Mouse (Mus musculus): Measurements from ENCODE around the gene Sipa1l3. TPM values are rescaled to one million over a fixed set of nuclear protein-coding genes. Genes with fewer than 3 reads are reported as not detected.
A peak's percentile ranks its signal among the peaks of the same experiment; 100 is the strongest.

Gene Sipa1l3
- total RNA-seq, 2 experiments from 2014 or later, result 15.7 to 15.9 TPM

DNA sequence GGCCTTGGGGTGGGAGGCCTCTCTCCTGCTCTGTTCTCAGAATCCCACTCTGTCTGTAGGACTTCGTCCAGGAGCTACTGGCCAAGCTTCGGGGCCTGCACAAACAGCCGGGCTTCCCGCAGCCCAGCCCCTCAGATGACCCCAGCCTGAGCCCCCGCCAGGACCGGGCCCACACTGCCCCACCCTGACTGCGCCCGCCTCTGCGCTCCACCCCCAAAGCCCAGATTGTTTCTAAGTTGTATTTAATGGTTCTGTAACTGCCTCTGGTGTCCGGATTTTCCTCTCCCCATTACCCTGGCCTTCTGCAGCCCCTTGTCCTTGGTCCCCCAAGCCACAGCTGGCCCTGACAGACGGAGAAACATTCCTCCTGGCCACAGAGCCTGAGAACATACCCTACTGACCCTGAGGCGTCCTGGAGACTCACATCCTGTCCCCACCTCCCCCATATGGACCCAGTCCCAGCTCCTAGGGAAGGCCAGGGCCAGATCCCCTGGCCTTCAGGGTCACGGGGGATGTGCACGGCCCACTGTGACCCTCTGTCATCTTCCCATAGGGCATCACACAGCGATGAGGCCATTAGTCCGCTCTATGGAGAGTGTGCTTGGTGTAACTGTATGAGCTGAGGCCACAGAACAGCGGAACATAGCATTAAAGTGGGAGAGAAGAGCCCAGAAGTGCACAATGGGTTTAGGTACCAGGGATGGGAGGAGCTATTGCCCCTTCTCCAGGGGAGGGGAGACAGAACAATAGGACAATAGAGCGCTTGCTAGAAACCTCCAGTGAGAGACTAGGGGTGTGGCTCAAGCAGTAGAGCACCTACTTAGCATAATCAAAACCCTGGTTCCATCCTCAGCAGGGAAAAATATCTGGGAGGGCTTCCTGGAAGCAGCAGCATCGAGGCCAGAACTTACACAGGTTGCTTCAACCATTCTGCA lies 225.0 kb downstream of the Sipa1l3 start:
- DNase-seq, result peak; percentile 70 to 71
- intact Hi-C loops (cut with DNase I), result no loop called here

DNA sequence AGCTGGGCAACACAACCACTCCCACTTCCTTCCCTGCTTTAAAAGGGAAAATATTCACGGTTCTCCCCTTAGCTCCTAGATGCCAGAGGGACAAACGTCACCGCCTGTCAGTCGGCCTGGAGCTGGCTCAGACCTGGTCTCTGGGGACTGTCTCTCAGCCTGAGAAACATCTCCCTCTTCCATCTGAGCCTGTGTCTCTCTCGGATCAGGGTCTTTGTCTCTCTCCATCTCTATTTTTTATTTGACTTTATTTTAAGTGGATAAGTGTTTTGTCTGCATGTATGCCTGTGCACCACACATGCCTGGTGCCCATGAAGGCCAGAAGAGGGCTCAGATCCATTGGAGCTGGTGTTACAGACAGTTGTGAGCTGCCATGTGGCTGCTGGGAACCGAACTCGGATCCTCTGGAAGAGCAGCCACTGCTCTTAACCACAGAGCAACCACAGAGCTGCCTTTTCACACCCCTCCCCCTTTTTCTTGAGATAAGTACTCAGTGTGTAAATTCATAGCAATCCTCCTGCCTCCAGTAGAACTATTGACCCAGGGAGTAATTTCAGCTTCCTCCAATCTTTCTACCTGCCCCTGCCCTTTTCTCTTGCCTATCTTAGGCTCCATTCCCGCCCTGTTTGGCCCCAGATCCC lies 225.9 kb downstream of the Sipa1l3 start:
- DNase-seq, result peak; percentile 66 to 67
- intact Hi-C loops (cut with DNase I), result no loop called here

DNA sequence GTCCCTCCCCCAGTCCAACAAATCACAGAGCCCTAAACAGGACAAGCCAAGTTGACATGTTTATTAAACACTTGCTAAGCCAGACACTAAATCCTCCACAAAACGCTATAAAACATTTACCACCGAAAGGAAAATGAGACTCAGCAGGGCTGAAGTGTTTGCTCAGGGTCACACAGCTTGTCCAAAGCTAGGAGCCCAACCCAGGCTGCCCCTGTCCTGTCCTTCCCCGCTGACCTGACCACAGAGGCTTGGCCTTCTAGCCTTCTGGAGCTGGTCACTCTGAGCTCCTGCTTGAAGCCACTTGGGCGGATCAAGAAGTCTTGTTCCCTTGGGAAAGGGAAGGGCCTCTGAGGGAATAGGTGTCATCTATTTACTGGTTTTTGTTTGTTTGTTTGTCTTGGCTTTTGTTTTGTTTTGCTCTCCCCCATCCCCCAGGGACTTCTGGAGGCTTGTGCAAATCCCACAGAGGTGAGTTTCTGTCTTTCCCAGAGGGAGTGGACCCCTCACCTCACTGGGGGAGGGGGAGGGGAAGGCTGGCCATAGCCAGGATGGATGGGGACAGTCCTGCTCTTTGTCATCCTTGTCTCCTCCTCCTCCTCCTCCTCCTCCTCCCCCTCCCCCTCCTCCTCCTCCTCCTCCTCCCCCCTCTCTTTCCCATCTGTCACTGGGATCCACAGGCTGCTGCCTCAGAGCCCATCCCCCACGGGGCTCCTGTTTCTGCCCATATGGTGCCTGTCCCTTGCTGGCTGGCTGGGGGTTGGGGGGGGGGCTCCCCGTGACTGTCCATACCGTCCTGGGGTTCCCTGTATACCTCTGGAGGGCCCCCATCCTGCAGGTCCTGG lies 226.6 kb downstream of the Sipa1l3 start:
- DNase-seq, result no peak
- intact Hi-C loops (cut with DNase I), result no loop called here

DNA sequence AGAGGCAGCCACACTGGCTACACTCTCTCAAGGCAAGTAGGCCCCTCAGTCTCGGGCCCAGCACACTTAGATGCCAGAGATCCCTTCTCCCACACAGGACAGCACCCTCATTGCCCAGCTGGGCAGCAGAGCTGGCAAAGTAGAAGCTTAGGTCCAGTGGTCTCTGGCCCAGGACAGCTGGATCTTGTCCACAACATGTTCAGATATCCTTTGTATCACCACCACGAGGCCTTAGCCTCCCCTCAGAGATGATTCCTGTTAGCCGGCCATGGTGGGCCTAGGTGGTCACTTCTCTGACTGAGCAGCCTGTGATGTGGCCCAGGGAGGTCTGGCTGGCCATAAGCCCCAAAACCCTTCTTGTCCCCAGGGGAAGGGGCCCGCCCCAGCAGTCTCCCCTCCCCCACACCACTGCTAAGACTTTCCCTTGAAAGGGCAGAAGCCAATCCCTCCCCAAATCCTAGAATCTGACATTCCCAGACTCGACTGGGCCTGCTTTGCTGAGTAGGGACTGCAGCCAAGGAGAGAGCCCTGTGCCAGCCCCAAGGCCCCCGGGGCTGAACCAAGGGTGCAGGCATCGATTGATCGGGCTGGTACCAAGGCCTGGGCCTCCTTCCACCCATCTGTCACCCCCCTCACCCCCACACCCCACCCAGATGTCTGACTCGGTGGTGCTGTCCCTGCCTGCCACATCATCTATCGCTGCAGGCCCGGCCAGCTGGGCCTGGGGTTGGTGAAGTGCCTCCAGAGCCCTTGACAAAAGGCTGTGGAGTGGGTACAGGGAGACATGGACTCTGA lies 227.6 kb downstream of the Sipa1l3 start:
- DNase-seq, result peak in 1 of 2 experiments; percentile 32
- intact Hi-C loops (cut with DNase I), result no loop called here

DNA sequence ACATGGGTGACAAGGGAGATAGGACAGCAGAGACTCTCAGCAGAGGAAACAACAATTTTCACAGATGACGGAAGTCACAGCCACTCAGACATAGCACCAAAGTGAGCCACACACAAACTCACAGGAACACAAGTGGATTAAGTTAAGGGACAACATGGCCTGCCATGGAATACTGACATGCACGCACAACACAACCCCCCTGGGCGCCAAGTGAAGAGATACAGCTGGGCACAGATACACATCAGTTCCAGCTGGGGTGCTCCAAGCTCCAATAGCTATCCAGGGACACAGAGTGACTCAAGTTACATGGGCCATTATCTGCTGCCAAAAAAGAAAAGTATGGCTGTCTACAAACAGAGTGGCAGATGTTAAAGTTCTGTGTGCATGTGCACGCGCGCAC lies 228.6 kb downstream of the Sipa1l3 start:
- peak in 1 of 2 experiments; percentile 31 for DNase-seq
- intact Hi-C loops (cut with DNase I), result no loop called here

DNA sequence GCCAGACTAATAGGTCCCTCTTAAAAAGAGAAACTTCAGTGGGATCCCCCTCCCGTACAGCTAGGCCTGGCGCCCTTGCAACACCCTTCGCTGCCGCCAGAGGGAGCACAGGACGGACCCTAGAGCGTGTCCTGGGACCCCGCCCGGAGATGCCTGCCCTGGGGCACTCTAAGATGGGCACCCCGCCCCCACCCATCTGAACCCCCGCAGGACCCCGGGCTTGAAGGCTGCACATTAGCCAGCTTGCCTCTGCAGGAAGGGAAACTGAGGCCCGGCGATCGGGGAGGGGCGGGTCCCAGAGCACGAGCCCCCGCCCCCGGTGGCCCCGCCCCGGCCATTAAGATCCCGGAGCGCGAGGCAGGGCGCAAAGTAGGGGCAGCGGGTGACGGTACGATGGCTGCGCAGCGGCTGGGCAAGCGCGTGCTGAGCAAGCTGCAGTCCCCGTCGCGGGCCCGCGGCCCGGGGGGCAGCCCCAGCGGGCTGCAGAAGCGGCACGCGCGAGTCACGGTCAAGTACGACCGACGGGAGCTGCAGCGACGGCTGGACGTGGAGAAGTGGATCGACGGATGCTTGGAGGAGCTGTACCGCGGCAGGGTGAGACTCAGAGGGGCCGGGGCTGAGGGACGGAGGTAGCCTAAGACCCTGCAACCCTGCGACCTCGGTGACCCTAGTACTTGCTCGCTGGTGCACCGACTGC lies 229.4 kb downstream of the Sipa1l3 start, which contains the start of gene Ppp1r14a:
Gene Ppp1r14a, plus strand, starts transcription at position 367 of the 697 bp plus-strand sequence.
- intact Hi-C loops (cut with DNase I), result no loop called here
- peak; percentile 86 to 93 for DNase-seq

DNA sequence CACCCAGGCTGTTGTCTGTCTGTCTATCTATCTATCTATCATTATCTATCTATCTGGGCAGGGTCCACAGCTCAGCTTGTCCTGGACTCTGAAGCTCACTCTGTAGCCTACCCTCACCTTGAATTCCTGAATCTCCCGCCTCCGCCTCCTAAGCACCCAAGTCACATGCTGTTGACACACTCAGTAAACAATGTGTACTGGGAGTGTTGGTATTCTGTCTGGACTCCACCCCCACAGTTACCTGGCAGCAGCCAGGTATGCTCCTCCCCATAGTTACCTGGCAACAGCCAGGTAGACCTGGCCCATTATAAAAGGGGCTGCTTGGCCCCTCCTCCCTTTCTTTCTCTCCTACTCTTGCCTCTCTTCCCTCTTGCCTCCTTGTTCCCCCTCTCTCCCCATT lies 230.4 kb downstream of the Sipa1l3 start:
- intact Hi-C loops (cut with DNase I), result no loop called here
- no peak for DNase-seq

DNA sequence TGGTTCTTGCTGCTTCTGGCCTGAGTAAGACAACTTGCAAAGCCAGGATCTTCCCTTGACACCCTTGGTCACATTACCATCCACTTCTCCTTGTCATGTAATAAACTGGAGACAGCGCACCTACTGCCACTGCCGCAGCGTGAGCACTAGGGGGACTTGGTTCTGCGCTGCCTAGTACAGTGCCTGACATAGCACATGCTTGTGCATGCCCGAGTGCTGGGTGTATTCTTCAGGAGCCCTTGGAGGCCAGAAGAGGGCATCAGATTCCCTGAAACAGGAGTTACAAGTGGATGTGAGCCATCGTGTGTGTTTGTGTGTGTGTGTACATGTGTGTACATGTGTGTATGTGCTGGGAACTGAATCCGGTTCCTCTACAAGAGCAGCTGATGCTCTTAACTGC lies 231.0 kb downstream of the Sipa1l3 start:
- intact Hi-C loops (cut with DNase I), result no loop called here
- no peak for DNase-seq

DNA sequence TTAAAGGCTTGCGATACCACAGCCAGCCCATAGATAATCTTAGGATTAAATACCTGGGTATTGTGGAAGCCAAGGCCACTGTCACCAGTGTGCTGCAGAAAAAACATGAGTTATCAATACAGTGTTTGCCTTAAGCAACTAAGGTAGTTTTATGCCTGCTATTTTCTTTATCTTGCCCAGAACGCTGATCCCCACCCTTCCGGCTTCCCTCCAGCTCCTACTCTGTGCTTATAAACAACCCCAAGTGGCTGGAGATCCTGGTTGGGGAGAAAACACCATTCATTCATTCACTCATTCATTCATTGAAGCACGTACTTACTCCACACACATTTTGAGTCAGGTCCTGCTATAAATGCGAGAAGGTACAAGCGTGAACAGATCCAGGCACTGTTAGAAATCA lies 233.9 kb downstream of the Sipa1l3 start:
- intact Hi-C loops (cut with DNase I), result no loop called here
- no peak for DNase-seq

DNA sequence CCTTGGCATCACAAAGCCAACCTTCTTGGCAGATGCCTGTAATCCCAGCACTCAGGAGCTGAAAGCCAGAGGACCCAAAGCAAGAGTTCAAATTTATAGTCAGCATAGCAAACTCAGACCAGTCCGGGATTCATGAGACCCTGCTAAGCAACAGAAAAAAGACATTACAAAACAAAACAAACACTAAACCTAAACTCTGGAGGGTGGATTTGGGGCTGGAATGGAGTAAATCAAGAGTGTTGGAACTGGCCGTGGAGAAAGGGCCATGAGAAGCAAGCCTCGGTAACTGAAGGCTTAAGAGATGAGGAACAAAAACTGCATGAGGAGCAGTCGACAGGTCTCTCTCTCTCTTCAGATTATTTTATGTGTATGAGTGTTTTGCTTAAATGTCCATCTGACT lies 234.6 kb downstream of the Sipa1l3 start:
- intact Hi-C loops (cut with DNase I), result no loop called here
- DNase-seq, result no peak

DNA sequence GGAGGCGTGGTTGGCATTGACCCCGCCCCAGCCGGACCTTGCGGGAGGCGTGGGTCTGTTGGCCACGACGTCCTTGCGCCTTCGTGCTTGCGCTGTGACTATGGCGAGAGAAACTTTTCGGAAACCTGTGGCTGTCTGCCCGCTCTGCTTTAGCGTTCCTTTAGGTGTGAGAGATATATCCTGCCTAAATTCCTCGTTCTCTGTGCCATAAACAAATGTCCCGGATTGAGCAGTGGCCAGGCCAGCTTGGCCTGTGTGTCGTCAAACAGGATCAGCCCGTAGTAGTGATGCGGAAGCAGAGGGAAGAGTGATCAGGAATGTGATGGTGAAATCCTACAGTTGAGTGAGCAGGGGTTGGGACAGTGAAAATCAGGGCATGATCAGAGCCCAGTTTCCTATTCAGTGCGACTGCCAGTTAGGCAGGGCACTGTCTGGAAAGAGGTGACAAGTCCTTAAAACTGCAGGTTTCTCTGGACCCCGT lies 236.3 kb downstream of the Sipa1l3 start:
- DNase-seq, result no peak
- intact Hi-C loops (cut with DNase I), result no loop called here

DNA sequence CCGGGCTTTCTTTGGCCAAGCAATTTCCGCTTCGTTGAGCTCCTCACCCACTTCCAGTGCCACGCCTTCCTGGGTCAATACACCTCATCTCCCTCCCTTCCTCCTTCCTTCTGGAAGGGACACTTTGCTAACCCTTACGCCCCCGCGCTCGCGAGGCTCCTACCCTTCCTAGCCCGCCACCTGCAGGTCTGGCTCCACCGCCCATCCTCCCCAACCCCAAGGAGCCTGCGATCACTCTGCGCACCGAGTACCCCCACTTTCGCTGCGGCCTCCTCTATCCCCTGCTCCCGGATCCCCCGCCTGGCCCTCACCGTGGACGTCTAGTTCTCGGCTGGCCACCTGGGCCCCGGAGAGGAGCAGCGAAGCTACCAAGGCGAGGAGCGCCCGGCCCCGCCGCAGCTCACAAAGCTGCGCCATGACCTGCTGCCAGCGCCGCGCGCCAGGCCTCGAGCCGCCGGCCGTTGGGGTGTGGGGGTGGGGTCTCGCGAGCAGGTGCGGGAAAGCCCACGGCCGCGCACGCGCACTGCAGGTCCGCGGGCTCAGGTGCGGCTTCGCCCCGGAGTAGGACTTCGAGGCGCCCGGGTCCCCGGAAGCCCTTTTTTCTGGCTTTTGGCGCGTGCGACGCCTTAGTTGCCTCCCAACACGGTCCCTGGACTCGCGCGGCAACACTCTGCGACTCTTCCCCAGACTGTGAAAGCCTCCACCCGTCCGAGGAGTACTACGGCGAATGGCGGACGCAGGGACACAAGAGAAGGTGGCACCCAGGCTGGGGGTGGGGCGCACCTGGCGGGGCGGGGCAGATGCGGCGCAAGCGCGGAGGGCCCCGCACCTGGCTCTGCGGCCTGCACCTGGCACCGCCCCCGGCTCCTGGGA lies 237.0 kb downstream of the Sipa1l3 start, which contains the start of gene Spint2:
Gene Spint2, minus strand, starts transcription at position 712 of the 873 bp plus-strand sequence.
- DNase-seq, result peak; percentile 56 to 66
- intact Hi-C loops (cut with DNase I), result no loop called here

DNA sequence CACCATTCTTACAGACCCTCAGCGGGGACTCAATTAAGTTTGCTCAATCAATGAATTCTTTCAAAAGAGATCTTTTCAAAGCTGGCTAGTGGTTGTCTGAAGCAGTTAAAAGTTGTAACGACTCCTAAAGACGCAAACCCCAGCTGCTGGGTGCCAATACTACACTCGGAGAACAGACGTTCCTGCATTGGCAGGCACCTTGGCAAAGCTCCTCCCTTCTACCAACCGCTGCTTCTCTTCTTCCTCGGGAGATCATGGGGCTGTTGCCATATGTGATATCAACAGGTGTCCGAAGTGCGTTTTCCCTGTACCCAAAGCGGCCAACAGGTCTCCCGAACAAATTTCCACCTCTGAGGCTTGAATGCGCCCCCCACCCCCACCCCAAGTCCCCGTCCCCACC lies 237.6 kb downstream of the Sipa1l3 start:
- no peak for DNase-seq
- intact Hi-C loops (cut with DNase I), result no loop called here

DNA sequence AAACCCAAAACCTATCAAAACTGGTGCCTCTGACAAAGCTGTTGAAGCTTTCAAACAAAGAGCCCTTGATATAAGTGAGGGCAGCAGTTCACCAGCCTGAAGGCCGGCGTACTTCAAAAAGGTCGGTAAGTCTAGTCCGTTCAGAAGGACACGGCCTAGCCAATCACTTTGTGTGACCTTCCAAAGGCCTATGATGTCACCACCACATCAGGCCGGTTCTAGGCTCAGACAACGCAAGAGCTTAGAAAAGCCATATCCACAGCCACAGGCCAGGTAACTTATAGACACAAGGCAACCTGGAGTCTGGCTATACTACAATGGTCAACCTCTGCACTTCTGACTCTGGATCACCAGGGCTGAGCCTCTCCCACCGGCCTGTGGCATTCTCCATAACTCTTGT lies 238.5 kb downstream of the Sipa1l3 start:
- intact Hi-C loops (cut with DNase I), result no loop called here
- no peak for DNase-seq

DNA sequence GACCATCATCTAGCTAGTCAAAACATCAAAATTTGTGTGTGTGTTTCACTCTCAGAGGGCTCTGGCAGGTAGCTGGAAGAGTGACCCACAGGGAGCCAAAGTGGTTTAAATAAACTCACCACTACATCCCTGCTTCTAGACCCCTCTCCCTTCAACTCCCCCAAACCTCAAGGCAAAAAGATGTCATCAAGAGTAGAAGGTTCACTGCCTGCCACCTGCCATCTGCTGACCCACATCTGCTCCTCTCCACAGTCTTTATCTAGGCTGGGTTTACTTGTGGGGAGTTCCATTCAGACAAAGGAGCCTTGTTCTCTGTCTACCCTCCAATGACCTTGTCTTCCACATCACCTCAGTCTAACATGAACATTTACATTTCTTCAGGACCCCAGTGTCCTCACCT lies 239.2 kb downstream of the Sipa1l3 start:
- DNase-seq, result no peak
- intact Hi-C loops (cut with DNase I), result no loop called here

DNA sequence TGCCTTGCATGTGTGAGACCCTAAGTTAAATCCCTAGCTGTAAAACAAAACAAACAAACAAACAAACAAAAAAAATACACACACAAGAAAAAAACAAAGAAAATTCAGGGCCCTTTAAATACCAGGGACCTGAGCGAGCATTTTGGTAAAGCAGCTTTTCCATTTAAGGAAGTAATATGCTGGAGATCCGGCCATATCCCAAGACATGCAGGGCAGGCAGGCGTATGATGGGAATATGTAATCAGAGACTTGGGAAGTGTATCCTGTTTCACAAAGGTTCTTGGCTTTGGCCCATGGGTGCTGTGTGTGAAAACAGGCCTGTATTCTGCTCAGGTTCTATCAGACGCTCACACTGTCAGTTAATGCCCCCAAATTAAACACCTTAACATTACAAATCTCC lies 240.9 kb downstream of the Sipa1l3 start:
- no peak for DNase-seq
- intact Hi-C loops (cut with DNase I), result no loop called here

DNA sequence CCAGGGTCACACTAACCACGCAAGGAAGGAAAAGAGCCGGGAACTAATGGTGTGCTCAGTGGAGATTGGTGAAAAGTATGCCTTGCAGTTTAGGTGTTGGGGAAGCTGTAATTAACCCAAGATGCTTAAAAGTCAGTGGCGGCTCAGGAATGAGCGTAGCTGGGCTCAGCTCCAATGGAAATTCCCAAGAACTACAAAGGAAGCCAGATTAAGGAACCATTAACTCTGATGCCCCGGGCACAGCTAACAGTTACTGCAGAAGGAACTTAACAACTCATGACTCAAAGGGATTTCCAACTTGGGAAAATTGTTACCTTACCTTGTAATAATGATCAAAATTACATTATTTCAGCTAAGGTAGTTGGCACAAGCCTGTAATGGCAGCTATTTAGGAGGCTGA lies 241.7 kb downstream of the Sipa1l3 start:
- DNase-seq, result no peak
- intact Hi-C loops (cut with DNase I), result no loop called here

All from heart, postnatal 14 days (tissue).